Mouse (Mus musculus): ENCODE results near the gene Qsox2. TPM values are rescaled to one million over a fixed set of nuclear protein-coding genes. Genes with fewer than 3 reads are reported as not detected.
A peak's percentile ranks its signal among the peaks of the same experiment; 100 is the strongest.

The Qsox2 gene
- polyA plus RNA-seq, 1 experiment from 2014 or later: 4.1 TPM

DNA sequence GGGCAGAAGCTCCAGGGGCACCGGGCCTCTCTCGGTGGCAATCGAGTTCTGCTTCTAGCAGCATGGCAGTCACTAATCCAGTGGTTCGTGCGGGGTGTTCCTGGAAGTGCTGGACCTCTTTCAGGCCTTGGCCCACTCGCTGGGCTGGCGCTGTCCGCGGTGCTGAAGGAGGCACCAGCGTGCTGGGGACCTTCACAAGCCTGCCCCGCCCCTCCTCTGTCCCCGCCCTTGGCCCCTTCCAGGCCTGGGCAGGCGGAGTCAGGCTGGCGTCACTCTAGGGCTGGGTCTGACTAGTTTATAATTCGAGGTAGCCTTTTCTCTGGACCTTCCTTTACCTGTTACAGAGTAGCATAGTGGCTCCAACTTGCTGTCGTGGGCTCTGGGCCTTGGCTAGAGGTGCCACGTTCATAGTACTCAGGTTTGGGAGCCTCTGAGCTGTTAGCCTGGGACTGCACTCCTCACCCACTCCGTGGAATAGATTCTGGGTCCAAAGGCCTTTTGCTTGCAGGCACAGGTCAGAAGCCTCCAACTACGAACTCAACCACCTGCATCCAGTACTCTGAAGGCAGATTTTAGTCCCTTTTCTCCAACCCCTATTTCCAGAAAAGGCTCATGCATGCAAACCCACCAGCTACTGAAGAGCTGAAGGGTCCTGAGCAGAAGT is 29.1 kb downstream of the Qsox2 start, which contains the start of gene Lhx3:
Gene Lhx3 (minus strand): TSS at position 164 of the 664 bp plus-strand sequence.
- Histone ChIP-seq H3K36me3 (replicated peaks; ENCODE audit: insufficient read depth, low read length) (peaks cover 28% of the 10 kb centered on the region), H3K27me3 (ENCODE audit: insufficient read depth, low read length) (peaks cover 47% of the 10 kb centered on the region), H3K4me1 (ENCODE audit: insufficient read depth) (no peaks in the 10 kb centered on the region), H3K4me2 (ENCODE audit: low read depth, low read length) (no peak within 1 kb of the TSS), H3K9ac (replicated peaks) (no peak within 1 kb of the TSS), H3K9me3 (ENCODE audit: low read length) (no peaks in the 10 kb centered on the region), H3K27ac (ENCODE audit: low read depth) (no peak within 1 kb of the TSS), H3K4me3 (ENCODE audit: low read depth, low read length) (no peak within 1 kb of the TSS)
- ATAC-seq (peak; percentile 80), DNase-seq (peak; percentile 90)
- TF ChIP-seq EP300 (IDR thresholded peaks at IDR 0.05; ENCODE audit: low read depth) (no peak), CTCF (IDR thresholded peaks at IDR 0.05; ENCODE audit: low read depth) (no peak)
- 7% methylated on average over 19 of the region's 19 CpGs for WGBS (ENCODE audit: insufficient replicate concordance)

DNA sequence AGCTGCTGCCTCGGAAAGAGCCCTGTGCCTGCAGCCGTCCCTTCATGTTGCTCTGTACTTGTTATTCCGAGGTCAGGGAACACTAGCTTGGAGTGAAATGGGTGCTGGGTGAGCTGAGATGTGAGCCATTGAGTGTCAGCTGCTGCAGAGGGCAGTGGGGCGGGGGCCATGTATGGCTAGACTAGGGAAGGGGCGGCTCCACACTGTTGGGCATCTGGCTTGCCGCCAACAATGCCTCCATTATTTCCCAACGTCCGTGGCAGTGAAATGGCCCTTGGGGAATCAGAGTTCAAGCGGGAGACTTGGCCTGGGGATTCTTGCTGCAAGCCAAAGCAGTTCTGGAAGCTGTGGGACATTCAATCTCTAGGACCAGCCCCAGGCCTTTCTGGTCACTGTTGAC is 29.8 kb downstream of the Qsox2 start:
- TF ChIP-seq EP300 (IDR thresholded peaks at IDR 0.05; ENCODE audit: low read depth) (no peak), CTCF (IDR thresholded peaks at IDR 0.05; ENCODE audit: low read depth) (no peak)
- no peaks in the 10 kb centered on the region for H3K9me3 ChIP-seq (ENCODE audit: low read length)
- WGBS (ENCODE audit: insufficient replicate concordance): 13% methylated on average over 9 of the region's 9 CpGs
- H3K9ac ChIP-seq (replicated peaks): no peak overlapping the region
- no peaks in the 10 kb centered on the region for H3K4me1 ChIP-seq (ENCODE audit: insufficient read depth)
- H3K4me2 ChIP-seq (ENCODE audit: low read depth, low read length): no peak overlapping the region
- DNase-seq (no peak), ATAC-seq (no peak)
- H3K36me3 ChIP-seq (replicated peaks; ENCODE audit: insufficient read depth, low read length): peaks cover 24% of the 10 kb centered on the region
- H3K27ac ChIP-seq (ENCODE audit: low read depth): no peak overlapping the region
- no peak overlapping the region for H3K4me3 ChIP-seq (ENCODE audit: low read depth, low read length)
- H3K27me3 ChIP-seq (ENCODE audit: insufficient read depth, low read length): peaks cover 54% of the 10 kb centered on the region

DNA sequence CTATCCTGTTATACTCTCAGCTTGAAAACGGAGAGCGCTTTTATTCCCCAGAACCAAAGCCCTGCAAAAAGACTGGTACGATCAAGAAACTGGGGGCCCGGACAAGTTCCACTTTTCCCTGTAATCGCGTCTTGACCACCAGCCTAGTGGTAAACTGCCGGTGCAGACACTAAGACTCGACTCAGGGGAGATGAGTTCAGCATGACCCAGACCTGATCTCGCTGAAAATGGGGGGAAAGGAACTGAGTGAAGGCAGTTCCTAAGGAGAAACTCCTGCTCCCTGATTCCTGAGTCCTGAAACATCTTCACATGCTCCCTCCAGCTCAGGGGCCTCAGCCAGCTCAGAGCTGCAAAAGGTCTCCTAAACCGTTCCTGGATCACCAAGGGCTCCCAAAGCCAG is 31.6 kb downstream of the Qsox2 start:
- TF ChIP-seq CTCF (IDR thresholded peaks at IDR 0.05; ENCODE audit: low read depth) (no peak), EP300 (IDR thresholded peaks at IDR 0.05; ENCODE audit: low read depth) (no peak)
- WGBS (ENCODE audit: insufficient replicate concordance): 15% methylated on average over 10 of the region's 10 CpGs
- DNase-seq: no peak
- ATAC-seq: no peak
- H3K27ac ChIP-seq (ENCODE audit: low read depth): no peak overlapping the region
- H3K4me3 ChIP-seq (ENCODE audit: low read depth, low read length): no peak overlapping the region
- no peak overlapping the region for H3K9ac ChIP-seq (replicated peaks)
- H3K4me2 ChIP-seq (ENCODE audit: low read depth, low read length): no peak overlapping the region
- H3K4me1 ChIP-seq (ENCODE audit: insufficient read depth): no peaks in the 10 kb centered on the region
- peaks cover 72% of the 10 kb centered on the region for H3K27me3 ChIP-seq (ENCODE audit: insufficient read depth, low read length)
- no peaks in the 10 kb centered on the region for H3K9me3 ChIP-seq (ENCODE audit: low read length)
- H3K36me3 ChIP-seq (replicated peaks; ENCODE audit: insufficient read depth, low read length): peaks cover 10% of the 10 kb centered on the region

DNA sequence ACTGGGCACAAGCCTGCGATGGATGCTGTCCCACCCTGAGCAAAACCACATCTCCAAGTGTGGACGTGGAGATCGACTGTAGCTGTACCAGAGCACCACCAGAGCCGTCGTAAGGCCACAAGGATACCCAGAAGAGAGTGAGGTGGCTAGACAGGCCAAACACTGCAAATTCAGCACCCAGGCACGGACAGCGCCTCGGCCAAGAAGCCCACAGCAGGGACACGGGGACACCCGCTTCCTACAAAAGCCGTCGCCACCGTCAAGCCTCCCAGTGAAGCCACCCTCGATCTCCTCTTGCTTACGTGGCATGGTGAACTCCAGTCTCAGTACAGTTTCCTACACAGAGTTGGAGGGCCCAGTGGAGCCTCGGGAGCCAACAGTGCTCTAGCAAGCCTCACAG is 32.2 kb downstream of the Qsox2 start:
- TF ChIP-seq CTCF (IDR thresholded peaks at IDR 0.05; ENCODE audit: low read depth) (no peak), EP300 (IDR thresholded peaks at IDR 0.05; ENCODE audit: low read depth) (no peak)
- DNase-seq (peak; percentile 54), ATAC-seq (no peak)
- no peaks in the 10 kb centered on the region for H3K9me3 ChIP-seq (ENCODE audit: low read length)
- no peak overlapping the region for H3K9ac ChIP-seq (replicated peaks)
- no peak overlapping the region for H3K4me3 ChIP-seq (ENCODE audit: low read depth, low read length)
- no peaks in the 10 kb centered on the region for H3K4me1 ChIP-seq (ENCODE audit: insufficient read depth)
- no peak overlapping the region for H3K4me2 ChIP-seq (ENCODE audit: low read depth, low read length)
- H3K27me3 ChIP-seq (ENCODE audit: insufficient read depth, low read length): peaks cover 78% of the 10 kb centered on the region
- H3K27ac ChIP-seq (ENCODE audit: low read depth): no peak overlapping the region
- 3% methylated on average over 16 of the region's 16 CpGs for WGBS (ENCODE audit: insufficient replicate concordance)
- peaks cover 4% of the 10 kb centered on the region for H3K36me3 ChIP-seq (replicated peaks; ENCODE audit: insufficient read depth, low read length)

DNA sequence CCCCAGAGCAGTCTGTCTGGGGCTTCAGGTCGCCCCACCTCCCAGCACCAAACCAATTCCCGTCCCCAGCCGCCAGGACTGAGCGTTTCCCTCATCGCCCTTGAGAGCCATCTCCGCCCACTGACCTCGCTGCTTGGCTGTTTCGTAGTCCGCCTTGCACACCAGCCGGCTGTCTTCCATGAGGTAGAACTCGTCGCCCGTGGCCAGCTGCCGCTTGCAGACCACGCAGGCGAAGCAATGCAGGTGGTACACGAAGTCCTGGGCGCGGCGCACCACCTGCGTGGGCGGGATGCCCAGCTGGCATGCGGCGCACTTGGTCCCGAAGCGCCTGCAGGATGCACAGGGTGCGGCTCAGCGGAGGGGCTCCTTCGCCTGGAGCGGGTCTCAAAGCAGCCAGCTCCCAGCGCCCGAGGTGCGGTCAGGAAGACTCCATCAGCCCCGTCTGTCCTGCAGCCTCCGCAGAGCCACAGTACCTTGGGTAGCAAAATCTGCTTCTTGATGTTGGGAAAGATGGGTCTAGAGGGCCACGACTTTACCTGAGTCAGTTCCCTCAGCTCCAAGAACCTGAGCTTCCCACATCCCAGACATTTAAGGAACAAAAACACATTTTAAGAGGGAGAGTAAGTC is 34.4 kb downstream of the Qsox2 start:
- peaks cover 99% of the 10 kb centered on the region for H3K27me3 ChIP-seq (ENCODE audit: insufficient read depth, low read length)
- TF ChIP-seq CTCF (IDR thresholded peaks at IDR 0.05; ENCODE audit: low read depth): no peak
- no peak for TF ChIP-seq EP300 (IDR thresholded peaks at IDR 0.05; ENCODE audit: low read depth)
- 4% methylated on average over 36 of the region's 36 CpGs for WGBS (ENCODE audit: insufficient replicate concordance)

DNA sequence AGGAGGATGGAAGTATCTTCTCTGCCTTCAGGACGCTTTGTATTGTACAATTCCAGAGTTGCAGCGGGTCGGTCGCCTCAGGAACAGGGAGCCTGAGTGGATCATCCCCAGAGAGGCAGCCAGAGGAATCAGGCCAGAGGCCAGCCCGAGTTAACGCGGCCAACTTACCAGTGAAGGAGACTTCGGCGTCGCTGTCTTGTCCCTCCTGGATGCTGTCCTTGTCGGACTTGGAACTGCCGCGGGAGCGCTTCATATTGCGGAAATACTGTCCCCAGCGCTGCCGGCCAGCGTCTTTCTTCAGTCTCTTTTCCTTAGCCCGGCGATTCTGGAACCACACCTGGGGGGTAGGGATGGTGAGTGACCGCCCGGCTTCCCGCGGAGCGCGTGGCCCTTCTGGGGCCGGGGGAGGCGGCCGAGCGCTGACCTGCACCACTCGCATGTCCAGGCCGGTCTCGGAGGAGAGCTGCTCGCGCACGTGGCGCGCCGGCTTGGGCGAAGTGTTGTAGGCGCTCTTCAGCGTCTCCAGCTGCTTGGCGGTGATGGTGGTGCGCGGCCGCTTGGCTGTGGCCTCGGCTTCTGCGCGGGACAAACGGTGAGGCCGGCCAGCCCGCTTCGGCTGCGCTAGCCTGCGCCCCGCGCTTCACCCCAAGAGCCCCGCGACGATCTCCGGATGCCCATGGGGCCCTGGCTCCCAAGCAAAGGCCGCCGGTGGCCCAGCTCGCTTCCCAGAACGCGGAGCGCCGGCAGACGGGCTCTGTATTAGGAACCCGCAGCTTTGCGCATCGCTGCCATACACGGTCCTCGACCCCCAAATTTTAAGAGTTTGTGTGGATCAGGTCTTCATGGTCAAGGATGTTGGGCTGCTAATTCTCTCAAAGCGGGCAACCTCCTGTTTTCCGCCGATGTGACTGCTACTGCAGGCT is 35.1 kb downstream of the Qsox2 start:
- Histone ChIP-seq H3K4me2 (ENCODE audit: low read depth, low read length) (no peak overlapping the region), H3K27ac (ENCODE audit: low read depth) (no peak overlapping the region), H3K9me3 (ENCODE audit: low read length) (no peaks in the 10 kb centered on the region), H3K36me3 (replicated peaks; ENCODE audit: insufficient read depth, low read length) (no peaks in the 10 kb centered on the region), H3K4me1 (ENCODE audit: insufficient read depth) (no peaks in the 10 kb centered on the region), H3K9ac (replicated peaks) (no peak overlapping the region), H3K4me3 (ENCODE audit: low read depth, low read length) (no peak overlapping the region), H3K27me3 (ENCODE audit: insufficient read depth, low read length) (peaks cover 99% of the 10 kb centered on the region)
- no peak for TF ChIP-seq CTCF (IDR thresholded peaks at IDR 0.05; ENCODE audit: low read depth)
- no peak for TF ChIP-seq EP300 (IDR thresholded peaks at IDR 0.05; ENCODE audit: low read depth)
- DNase-seq (no peak), ATAC-seq (no peak)
- WGBS (ENCODE audit: insufficient replicate concordance): 2% methylated on average over 77 of the region's 77 CpGs

More for the DNA sequence above, 34.4 kb downstream of the Qsox2 start:
- no peaks in the 10 kb centered on the region for H3K9me3 ChIP-seq (ENCODE audit: low read length)
- no peaks in the 10 kb centered on the region for H3K4me1 ChIP-seq (ENCODE audit: insufficient read depth)
- DNase-seq: no peak
- H3K27ac ChIP-seq (ENCODE audit: low read depth): no peak overlapping the region
- no peak for ATAC-seq
- no peak overlapping the region for H3K4me2 ChIP-seq (ENCODE audit: low read depth, low read length)
- H3K4me3 ChIP-seq (ENCODE audit: low read depth, low read length): no peak overlapping the region
- no peaks in the 10 kb centered on the region for H3K36me3 ChIP-seq (replicated peaks; ENCODE audit: insufficient read depth, low read length)
- H3K9ac ChIP-seq (replicated peaks): no peak overlapping the region

Measured in liver, postnatal 0 days (tissue).